Mouse (Mus musculus) T-helper 1 cell (primary cell): ENCODE data around the gene Akip1.

Source experiments
- in situ Hi-C: fragments of 300-600 bp; cut with MboI, MseI; formaldehyde crosslinking; loops from one replicate; pipeline ENCODE4 v1.15.1; 2025; ENCODE audit warnings: high pct_unique_total_duplicates

The Akip1 gene

GRCm38 (mm10) chr7:109703190-109704015 lies at the start of gene Akip1, which contains the start of gene St5:
Gene Akip1 (plus strand): TSS chr7:109703690.
Gene St5 (minus strand): TSS chr7:109703605.
- in situ Hi-C loops = no loop called here

- in situ Hi-C loops = no loop called here
Measured at GRCm38 (mm10) chr7:109654871-109655270, 48.6 kb upstream of the Akip1 start.

- in situ Hi-C loops = no loop called here
Measured at GRCm38 (mm10) chr7:109657884-109658283, 45.6 kb upstream of the Akip1 start.

GRCm38 (mm10) chr7:109659278-109659677 lies 44.2 kb upstream of the Akip1 start:
- in situ Hi-C loops = no loop called here

GRCm38 (mm10) chr7:109662626-109663025 lies 40.9 kb upstream of the Akip1 start:
- in situ Hi-C loops = no loop called here

GRCm38 (mm10) chr7:109666664-109667063 lies 36.8 kb upstream of the Akip1 start:
- in situ Hi-C loops = no loop called here

GRCm38 (mm10) chr7:109669426-109670170 lies 33.9 kb upstream of the Akip1 start:
- in situ Hi-C loops = no loop called here

- in situ Hi-C loops = no loop called here
Measured at GRCm38 (mm10) chr7:109671581-109672471, 31.7 kb upstream of the Akip1 start.

- in situ Hi-C loops = no loop called here
Measured at GRCm38 (mm10) chr7:109674944-109675628, 28.4 kb upstream of the Akip1 start.

GRCm38 (mm10) chr7:109680284-109680683 lies 23.2 kb upstream of the Akip1 start:
- in situ Hi-C loops = no loop called here

- in situ Hi-C loops = no loop called here
Measured at GRCm38 (mm10) chr7:109680879-109681278, 22.6 kb upstream of the Akip1 start.

GRCm38 (mm10) chr7:109686585-109687128 lies 16.8 kb upstream of the Akip1 start:
- in situ Hi-C loops = no loop called here

GRCm38 (mm10) chr7:109690101-109690500 lies 13.4 kb upstream of the Akip1 start:
- in situ Hi-C loops = no loop called here

- in situ Hi-C loops = no loop called here
Measured at GRCm38 (mm10) chr7:109690961-109691360, 12.5 kb upstream of the Akip1 start.

- in situ Hi-C loops = no loop called here
Measured at GRCm38 (mm10) chr7:109694576-109695338, 8.7 kb upstream of the Akip1 start.

GRCm38 (mm10) chr7:109695339-109695726 lies 8.2 kb upstream of the Akip1 start:
- in situ Hi-C loops = no loop called here

- in situ Hi-C loops = no loop called here
Measured at GRCm38 (mm10) chr7:109700213-109700612, 3.3 kb upstream of the Akip1 start.

- in situ Hi-C loops = no loop called here
Measured at GRCm38 (mm10) chr7:109702721-109703120, 769 bp upstream of the Akip1 start.

- in situ Hi-C loops = no loop called here
Measured at GRCm38 (mm10) chr7:109704016-109704377, 507 bp downstream of the Akip1 start.

- in situ Hi-C loops = no loop called here
Measured at GRCm38 (mm10) chr7:109704461-109704860, 971 bp downstream of the Akip1 start.
